Comparison of ENCODE assay signal across 12 mouse cellular contexts in the genomic region with DNA sequence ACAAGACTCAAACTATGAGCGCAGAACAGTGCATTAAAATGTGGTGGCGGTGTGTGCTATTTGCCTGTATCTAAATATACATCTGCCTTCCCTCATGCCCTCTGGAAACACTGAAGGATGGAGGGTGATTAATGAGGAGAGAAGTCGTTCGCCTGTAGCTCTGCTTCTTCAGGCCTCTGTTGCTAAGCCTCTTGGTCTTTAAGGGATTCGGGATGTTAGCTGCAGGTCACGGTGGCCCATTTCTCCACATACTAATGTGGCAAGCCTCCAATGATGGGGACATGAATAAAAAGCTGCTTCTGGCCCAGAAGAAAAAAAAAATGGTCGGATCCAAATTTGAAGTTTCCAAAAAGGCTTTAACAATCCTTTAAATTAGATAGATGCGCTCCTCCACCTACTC.
A peak's percentile ranks its signal among the peaks of the same experiment; 100 is the strongest.
DNase-seq lines count a peak whose midpoint lies in the region; ATAC-seq and TF ChIP-seq lines count a peak whose summit lies in the region.
"Had no signal": no experiment of that assay in that cellular context is flagged by ENCODE, and none has a peak within 500 bp of the region (broad histone marks: within the 10 kb centered on the region; RNA-seq: fewer than 3 reads in every experiment).

No protein-coding gene starts in this region.

- H3K4me2 ChIP-seq in embryonic facial prominence, embryonic 14.5 days (ENCODE audit: low read depth, low read length) = peak overlapping the region; percentile 30
- peak overlapping the region; percentile 27; the same call in 1 of the 2 replicates for H3K4me2 ChIP-seq in forebrain, embryonic 13.5 days
- H3K4me2 ChIP-seq in limb, embryonic 15.5 days = peak overlapping the region; percentile 23; the same call in 1 of the 2 replicates
- no peak overlapping the region for H3K4me2 ChIP-seq in heart, embryonic 12.5 days
- H3K4me2 ChIP-seq: kidney, embryonic 15.5 days; liver, embryonic 13.5 days had no signal

- H3K4me3 ChIP-seq in layer of hippocampus, adult 2 months = peak overlapping the region; percentile 28
- H3K4me3 ChIP-seq in embryonic facial prominence, embryonic 14.5 days (ENCODE audit: low read depth, low read length) = no peak overlapping the region
- H3K4me3 ChIP-seq in forebrain, embryonic 13.5 days = no peak overlapping the region
- no peak overlapping the region for H3K4me3 ChIP-seq in limb, embryonic 15.5 days
- no peak overlapping the region for H3K4me3 ChIP-seq in kidney, adult 2 months (ENCODE audit: insufficient read depth, low read depth, low read length)
- H3K4me3 ChIP-seq in heart, embryonic 12.5 days = no peak overlapping the region
- H3K4me3 ChIP-seq: kidney, embryonic 15.5 days; liver, embryonic 13.5 days had no signal

- H3K4me1 ChIP-seq in embryonic facial prominence, embryonic 14.5 days (ENCODE audit: control insufficient read depth, insufficient read depth, low read length) = peaks cover 10% of the 10 kb centered on the region; the same call in 1 of the 2 replicates
- H3K4me1 ChIP-seq in forebrain, embryonic 13.5 days = peaks cover 28% of the 10 kb centered on the region
- H3K4me1 ChIP-seq in limb, embryonic 15.5 days = peaks cover 20% of the 10 kb centered on the region
- H3K4me1 ChIP-seq in kidney, adult 2 months (ENCODE audit: control insufficient read depth, insufficient read depth, low read length) = no peaks in the 10 kb centered on the region
- no peaks in the 10 kb centered on the region for H3K4me1 ChIP-seq in heart, embryonic 12.5 days (replicated peaks)
- H3K4me1 ChIP-seq: liver, embryonic 13.5 days had no signal

- H3K36me3 ChIP-seq in embryonic facial prominence, embryonic 14.5 days (ENCODE audit: control insufficient read depth, insufficient read depth, low read length) = no peaks in the 10 kb centered on the region
- no peaks in the 10 kb centered on the region for H3K36me3 ChIP-seq in forebrain, embryonic 13.5 days (ENCODE audit: poor library complexity, severe bottlenecking)
- H3K36me3 ChIP-seq in limb, embryonic 15.5 days = no peaks in the 10 kb centered on the region
- no peaks in the 10 kb centered on the region for H3K36me3 ChIP-seq in kidney, adult 2 months (ENCODE audit: control insufficient read depth, insufficient read depth, low read length)
- H3K36me3 ChIP-seq in heart, embryonic 12.5 days = no peaks in the 10 kb centered on the region
- H3K36me3 ChIP-seq: kidney, embryonic 15.5 days; liver, embryonic 13.5 days had no signal

- no peak overlapping the region for H3K9ac ChIP-seq in embryonic facial prominence, embryonic 14.5 days (ENCODE audit: low read depth, low read length)
- no peak overlapping the region for H3K9ac ChIP-seq in forebrain, embryonic 13.5 days
- H3K9ac ChIP-seq in limb, embryonic 15.5 days = no peak overlapping the region
- no peak overlapping the region for H3K9ac ChIP-seq in heart, embryonic 12.5 days
- H3K9ac ChIP-seq: kidney, embryonic 15.5 days; liver, embryonic 13.5 days had no signal

- no peaks in the 10 kb centered on the region for H3K27me3 ChIP-seq in embryonic facial prominence, embryonic 14.5 days (replicated peaks; ENCODE audit: control insufficient read depth, insufficient read depth, low read length)
- H3K27me3 ChIP-seq in forebrain, embryonic 13.5 days = no peaks in the 10 kb centered on the region
- H3K27me3 ChIP-seq in limb, embryonic 15.5 days = no peaks in the 10 kb centered on the region
- no peaks in the 10 kb centered on the region for H3K27me3 ChIP-seq in kidney, adult 2 months (replicated peaks; ENCODE audit: control insufficient read depth, insufficient read depth, low read length)
- no peaks in the 10 kb centered on the region for H3K27me3 ChIP-seq in heart, embryonic 12.5 days (replicated peaks)
- H3K27me3 ChIP-seq: kidney, embryonic 15.5 days; liver, embryonic 13.5 days had no signal

- H3K27ac ChIP-seq in layer of hippocampus, adult 2 months = peak overlapping the region; percentile 79
- H3K27ac ChIP-seq in embryonic facial prominence, embryonic 14.5 days (replicated peaks; ENCODE audit: low read depth, low read length) = peak overlapping the region; percentile 69; the same call in 1 of the 2 replicates
- peak overlapping the region; percentile 85 for H3K27ac ChIP-seq in forebrain, embryonic 13.5 days
- peak overlapping the region; percentile 79 for H3K27ac ChIP-seq in limb, embryonic 15.5 days
- H3K27ac ChIP-seq in kidney, adult 2 months (ENCODE audit: insufficient read depth, low read depth, low read length) = no peak overlapping the region
- no peak overlapping the region for H3K27ac ChIP-seq in heart, embryonic 12.5 days (ENCODE audit: poor library complexity, severe bottlenecking)
- H3K27ac ChIP-seq: kidney, embryonic 15.5 days; liver, embryonic 13.5 days had no signal

- 59% methylated on average over 8 of the region's 8 CpGs for WGBS in embryonic facial prominence, embryonic 14.5 days
- 47% methylated on average over 8 of the region's 8 CpGs for whole genome bisulfite sequencing in forebrain, embryonic 13.5 days
- 37% methylated on average over 8 of the region's 8 CpGs for WGBS in limb, embryonic 15.5 days
- WGBS in kidney, adult 2 months = 67% methylated on average over 8 of the region's 8 CpGs
- WGBS in heart, embryonic 12.5 days = 78% methylated on average over 8 of the region's 8 CpGs

- no peaks in the 10 kb centered on the region for H3K9me3 ChIP-seq in embryonic facial prominence, embryonic 14.5 days (ENCODE audit: control insufficient read depth, low read length)
- no peaks in the 10 kb centered on the region for H3K9me3 ChIP-seq in forebrain, embryonic 13.5 days (replicated peaks)
- no peaks in the 10 kb centered on the region for H3K9me3 ChIP-seq in limb, embryonic 15.5 days
- no peaks in the 10 kb centered on the region for H3K9me3 ChIP-seq in heart, embryonic 12.5 days (replicated peaks)
- H3K9me3 ChIP-seq: kidney, embryonic 15.5 days; liver, embryonic 13.5 days had no signal

- DNase-seq in layer of hippocampus, adult 2 months (ENCODE audit: low spot score in 2 of 2) = no peak
- no peak for DNase-seq in layer of hippocampus, postnatal 14 days (ENCODE audit: low spot score in 2 of 2)
- DNase-seq in embryonic facial prominence, embryonic 14.5 days (ENCODE audit: low spot score) = no peak
- no peak for DNase-seq in kidney, adult 2 months
- DNase-seq: gastrocnemius, postnatal 25 days; heart, postnatal 36 days; liver, embryonic 13.5 days; thymus, postnatal 14 days had no signal

- TF ChIP-seq CTCF in layer of hippocampus, adult 2 months (conservative IDR thresholded peaks at IDR 0.05) = no peak
- TF ChIP-seq CTCF in kidney, adult 2 months (conservative IDR thresholded peaks at IDR 0.05; ENCODE audit: insufficient read depth, insufficient read length, low read depth, low read length) = no peak

- ATAC-seq in embryonic facial prominence, embryonic 14.5 days (ENCODE audit: low read depth) = no peak
- no peak for ATAC-seq in forebrain, embryonic 13.5 days
- no peak for ATAC-seq in limb, embryonic 15.5 days (ENCODE audit: insufficient number of reproducible peaks, low FRiP score, low TSS enrichment, low read depth)
- ATAC-seq in heart, embryonic 12.5 days (ENCODE audit: insufficient number of reproducible peaks, low FRiP score) = no peak

- TF ChIP-seq POLR2A in kidney, adult 2 months (IDR thresholded peaks at IDR 0.05; ENCODE audit: low read depth, low read length) = no peak

Comparison
In these comparisons a context has a peak if more than half of its experiments do, and no peak if none do; other contexts are left out.
1. H3K27ac ChIP-seq: peak in layer of hippocampus, adult 2 months (single experiment), embryonic facial prominence, embryonic 14.5 days (single experiment), forebrain, embryonic 13.5 days (single experiment) and limb, embryonic 15.5 days (single experiment); none in kidney, adult 2 months (single experiment) and heart, embryonic 12.5 days (single experiment).